Mouse (Mus musculus) limb, embryonic 10.5 days (tissue): ENCODE data around the gene Stip1. TPM values are rescaled to one million over a fixed set of nuclear protein-coding genes. Genes with fewer than 3 reads are reported as not detected.

Source experiments
- DNase-seq: peaks from one replicate; pipeline ENCODE4 v3.0.0-alpha.2; 2017; ENCODE audit warnings: low spot score
- H3K27ac ChIP-seq: fragments of 300-500 bp; sonication (generic); 2 replicates; pipeline ENCODE4 v1.5.1; 2016; ENCODE audit warnings: mild to moderate bottlenecking
- H3K27me3 ChIP-seq: fragments of 300-500 bp; sonication (generic); 2 replicates; pipeline ENCODE4 v1.6.1; 2016; ENCODE audit warnings: low read depth, mild to moderate bottlenecking; ENCODE audit not compliant: poor library complexity, severe bottlenecking
- H3K36me3 ChIP-seq: fragments of 300-500 bp; sonication (generic); 2 replicates; pipeline ENCODE4 v1.6.1; 2016; ENCODE audit warnings: mild to moderate bottlenecking, moderate library complexity
- H3K4me1 ChIP-seq: fragments of 300-500 bp; sonication (generic); 2 replicates; pipeline ENCODE4 v1.6.1; 2016
- H3K4me3 ChIP-seq: fragments of 300-500 bp; sonication (generic); 2 replicates; pipeline ENCODE4 v1.5.1; 2016; ENCODE audit warnings: mild to moderate bottlenecking, moderate library complexity
- H3K9me3 ChIP-seq: fragments of 300-500 bp; sonication (generic); replicated peaks from 2 replicates; pipeline ENCODE4 v1.6.1; 2016; ENCODE audit warnings: mild to moderate bottlenecking
- WGBS: fragments of 180-500 bp; shearing (Covaris S2); methylation state at CpG from one replicate; pipeline ENCODE4 v1.1.7; 2016; 5-methylcytosine and 5-hydroxymethylcytosine counted together
- polyA plus RNA-seq: library from polyadenylated mRNA; unstranded; fragments of >200 nt; fragmentation: Nextera tagmentation; extraction: Ambion mirVana; gene quantifications from 2 replicates; pipeline ENCODE4 v1.2.1, GENCODE M21; 2016

Gene Stip1
- polyA plus RNA-seq, 1 experiment from 2014 or later: 455 TPM

DNA sequence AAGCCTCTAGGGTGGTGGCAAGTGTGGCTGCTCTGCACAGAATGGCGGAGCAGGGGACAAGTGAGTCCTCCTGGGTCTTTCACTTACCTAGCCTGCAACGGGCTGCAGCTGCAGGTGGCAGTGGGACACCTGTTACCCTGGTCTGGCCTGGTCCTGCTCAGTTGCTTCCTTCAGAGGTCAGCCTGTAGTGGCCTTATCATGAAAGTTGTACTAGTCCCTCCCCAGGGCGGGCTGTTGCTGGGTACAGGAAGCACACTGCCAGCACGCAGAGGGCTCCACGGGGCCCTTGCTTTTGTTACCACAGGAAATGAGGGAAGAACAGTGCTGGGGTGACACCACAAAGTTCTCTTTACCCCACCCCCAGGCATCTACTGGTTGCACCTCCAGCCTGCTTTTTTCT lies 20.6 kb downstream of the Stip1 start, which contains the start of gene Fermt3:
Gene Fermt3 (minus strand): TSS at position 279 of the 400 bp plus-strand sequence.
- DNase-seq: no peak
- no peaks in the 10 kb centered on the region for H3K4me1 ChIP-seq
- H3K27me3 ChIP-seq: no peaks in the 10 kb centered on the region
- no peak within 1 kb of the TSS for H3K27ac ChIP-seq
- H3K4me3 ChIP-seq: no peak within 1 kb of the TSS
- WGBS: 84% methylated on average over 5 of the region's 5 CpGs
- H3K36me3 ChIP-seq: peaks cover 88% of the 10 kb centered on the region
- no peaks in the 10 kb centered on the region for H3K9me3 ChIP-seq

DNA sequence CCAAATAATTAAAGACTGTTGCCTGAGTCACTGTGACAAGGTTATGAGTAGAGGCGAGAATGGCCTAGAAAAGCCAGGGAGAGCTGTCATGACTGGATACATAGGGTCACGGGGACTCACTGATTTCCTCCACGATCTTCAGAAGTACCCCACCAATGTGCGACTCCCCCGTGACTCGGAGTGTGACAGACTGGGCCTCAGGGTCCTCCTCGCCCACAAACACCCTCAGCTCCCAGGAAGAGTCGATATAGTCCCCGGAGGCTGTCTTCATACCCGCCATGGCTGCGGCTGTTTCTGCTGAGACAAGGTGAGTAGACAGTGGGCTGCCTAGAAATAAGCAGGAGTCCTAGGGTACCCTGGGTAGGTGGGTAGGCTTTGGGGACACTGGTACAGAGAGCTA lies 21.2 kb downstream of the Stip1 start:
- WGBS: 94% methylated on average over 11 of the region's 11 CpGs
- Histone ChIP-seq H3K27me3 (no peaks in the 10 kb centered on the region), H3K9me3 (no peaks in the 10 kb centered on the region), H3K36me3 (peaks cover 88% of the 10 kb centered on the region), H3K4me1 (no peaks in the 10 kb centered on the region), H3K4me3 (no peak overlapping the region), H3K27ac (no peak overlapping the region)
- no peak for DNase-seq

DNA sequence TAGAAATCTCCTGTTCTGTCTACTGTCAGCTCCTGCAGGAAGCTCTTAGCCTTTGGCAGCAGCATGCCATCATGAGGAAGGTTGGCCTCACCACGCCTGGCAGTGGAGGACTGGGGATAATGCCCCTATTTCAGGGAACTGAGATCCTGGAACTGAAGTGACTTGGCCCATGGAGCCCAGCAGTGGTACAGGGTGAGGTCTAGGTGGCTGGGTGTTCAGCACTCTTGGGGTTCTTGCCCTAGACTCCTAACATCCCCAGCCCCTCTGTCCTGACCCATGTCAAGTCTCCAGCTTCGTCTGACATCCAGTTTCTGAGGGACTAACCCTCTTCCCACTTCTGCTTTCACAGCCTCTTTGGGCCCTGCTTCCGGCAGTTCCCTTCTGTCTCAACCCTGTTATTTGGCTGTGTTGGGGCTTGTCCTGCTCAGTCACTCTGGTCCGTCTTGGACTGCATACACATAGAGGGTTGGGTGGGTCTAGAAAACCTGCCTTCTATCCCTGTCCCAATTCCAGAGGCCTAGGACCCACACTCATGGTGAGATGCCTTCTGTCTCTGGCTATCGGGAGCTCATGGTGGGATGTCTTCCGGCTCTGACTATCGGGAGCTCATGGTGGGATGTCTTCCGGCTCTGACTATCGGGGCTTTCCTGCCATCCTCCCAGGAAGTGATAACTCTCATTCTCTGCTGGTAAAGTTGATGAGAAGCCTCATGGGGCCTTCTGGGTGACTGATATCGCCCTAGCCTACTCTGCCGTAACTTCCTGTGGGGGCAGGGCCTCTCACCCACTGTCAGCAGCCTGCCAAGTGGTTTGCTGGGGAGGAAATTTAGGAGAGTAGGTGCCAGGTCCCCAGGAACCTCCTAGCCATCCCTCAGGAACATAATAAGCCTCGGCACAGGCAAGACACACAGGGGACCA lies 22.0 kb downstream of the Stip1 start:
- 77% methylated on average over 12 of the region's 12 CpGs for WGBS
- DNase-seq: no peak
- no peak overlapping the region; the same call in 1 of the 2 replicates for H3K4me3 ChIP-seq
- H3K4me1 ChIP-seq: no peaks in the 10 kb centered on the region
- no peaks in the 10 kb centered on the region for H3K9me3 ChIP-seq
- H3K36me3 ChIP-seq: peaks cover 84% of the 10 kb centered on the region
- H3K27me3 ChIP-seq: no peaks in the 10 kb centered on the region
- 0 out of 2 replicates have a peak overlapping the region, but pooled peaks have one; percentile 27 for H3K27ac ChIP-seq

DNA sequence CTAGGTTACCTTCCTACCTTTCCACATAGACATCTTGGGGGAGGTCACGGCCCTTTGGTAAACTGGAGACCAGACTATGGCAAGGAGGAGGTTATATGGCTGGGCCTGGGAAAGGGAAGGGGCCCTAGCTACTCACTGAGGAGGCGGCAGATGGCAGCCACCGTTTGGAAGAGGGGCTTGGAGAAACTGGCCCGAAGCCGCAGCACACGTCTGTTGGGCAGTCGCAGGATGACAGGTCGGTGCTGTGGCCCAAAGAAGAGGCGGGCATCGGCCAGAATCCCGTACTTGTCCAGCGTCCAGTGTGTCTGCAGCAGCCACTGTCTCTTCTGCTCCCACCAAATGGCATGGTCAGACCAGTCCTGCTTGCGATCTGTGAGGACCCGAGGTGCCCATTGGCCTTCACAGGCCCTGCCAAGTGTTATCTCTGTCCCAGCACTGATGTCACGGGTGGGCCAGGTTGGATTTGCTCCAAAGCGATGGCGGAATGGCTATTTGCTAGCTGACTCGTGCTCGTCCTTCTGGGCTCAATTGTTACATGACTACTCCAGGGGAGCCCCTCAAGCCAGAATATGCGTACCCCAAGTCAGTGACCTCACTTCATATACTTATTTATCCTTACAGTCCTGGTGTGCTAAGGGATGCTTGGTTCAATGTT lies 25.2 kb downstream of the Stip1 start:
- H3K36me3 ChIP-seq: peaks cover 58% of the 10 kb centered on the region
- no peaks in the 10 kb centered on the region for H3K9me3 ChIP-seq
- WGBS: 90% methylated on average over 20 of the region's 20 CpGs
- H3K4me1 ChIP-seq: no peaks in the 10 kb centered on the region
- H3K4me3 ChIP-seq: no peak overlapping the region
- no peak overlapping the region for H3K27ac ChIP-seq
- no peaks in the 10 kb centered on the region for H3K27me3 ChIP-seq
- no peak for DNase-seq

DNA sequence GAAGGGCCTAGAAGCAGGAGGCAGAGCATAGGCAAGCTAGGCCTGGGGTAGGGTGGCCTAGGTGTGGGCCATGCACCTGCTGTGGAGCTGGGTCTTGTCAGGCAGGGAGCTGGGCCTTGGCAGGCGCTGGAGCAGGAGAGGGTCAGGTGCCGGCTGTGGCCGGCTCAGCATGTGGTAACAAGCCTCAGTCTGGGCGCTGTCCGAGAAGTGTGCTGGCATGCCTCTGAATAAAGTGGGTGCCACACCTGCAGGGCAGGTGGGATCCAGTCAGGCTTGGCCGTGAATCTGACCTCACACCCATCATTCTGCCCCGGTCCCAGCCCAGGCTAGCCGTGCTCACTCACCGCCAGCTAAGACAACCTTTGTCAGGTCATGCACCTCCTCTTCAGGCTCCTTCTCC lies 25.8 kb downstream of the Stip1 start:
- Histone ChIP-seq H3K27me3 (no peaks in the 10 kb centered on the region), H3K9me3 (no peaks in the 10 kb centered on the region), H3K27ac (no peak overlapping the region), H3K36me3 (peaks cover 52% of the 10 kb centered on the region), H3K4me1 (no peaks in the 10 kb centered on the region), H3K4me3 (no peak overlapping the region)
- 88% methylated on average over 9 of the region's 9 CpGs for WGBS
- DNase-seq: no peak

DNA sequence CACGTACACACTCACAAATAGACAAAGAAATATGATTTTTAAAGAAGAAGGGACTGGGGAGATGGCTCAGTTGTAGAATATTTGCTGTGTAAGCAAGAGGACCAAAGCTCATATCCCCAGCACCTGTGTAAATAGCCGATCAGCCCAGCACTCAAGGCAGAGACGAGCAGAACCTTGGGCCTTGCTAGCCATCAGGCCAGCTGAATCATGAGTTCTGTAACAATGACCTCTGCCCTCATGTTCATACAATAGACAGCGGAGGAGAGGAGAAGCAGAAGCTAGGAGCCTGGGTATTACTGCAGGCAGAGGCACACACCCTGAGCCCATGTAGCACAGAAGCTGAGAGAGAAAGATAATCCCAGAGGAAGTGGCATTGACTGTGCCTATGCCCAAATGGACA lies 27.3 kb downstream of the Stip1 start:
- Histone ChIP-seq H3K4me1 (no peaks in the 10 kb centered on the region), H3K27ac (no peak overlapping the region), H3K27me3 (no peaks in the 10 kb centered on the region), H3K36me3 (peaks cover 36% of the 10 kb centered on the region), H3K4me3 (no peak overlapping the region), H3K9me3 (no peaks in the 10 kb centered on the region)
- 88% methylated on average over 4 of the region's 4 CpGs for WGBS
- DNase-seq: no peak

DNA sequence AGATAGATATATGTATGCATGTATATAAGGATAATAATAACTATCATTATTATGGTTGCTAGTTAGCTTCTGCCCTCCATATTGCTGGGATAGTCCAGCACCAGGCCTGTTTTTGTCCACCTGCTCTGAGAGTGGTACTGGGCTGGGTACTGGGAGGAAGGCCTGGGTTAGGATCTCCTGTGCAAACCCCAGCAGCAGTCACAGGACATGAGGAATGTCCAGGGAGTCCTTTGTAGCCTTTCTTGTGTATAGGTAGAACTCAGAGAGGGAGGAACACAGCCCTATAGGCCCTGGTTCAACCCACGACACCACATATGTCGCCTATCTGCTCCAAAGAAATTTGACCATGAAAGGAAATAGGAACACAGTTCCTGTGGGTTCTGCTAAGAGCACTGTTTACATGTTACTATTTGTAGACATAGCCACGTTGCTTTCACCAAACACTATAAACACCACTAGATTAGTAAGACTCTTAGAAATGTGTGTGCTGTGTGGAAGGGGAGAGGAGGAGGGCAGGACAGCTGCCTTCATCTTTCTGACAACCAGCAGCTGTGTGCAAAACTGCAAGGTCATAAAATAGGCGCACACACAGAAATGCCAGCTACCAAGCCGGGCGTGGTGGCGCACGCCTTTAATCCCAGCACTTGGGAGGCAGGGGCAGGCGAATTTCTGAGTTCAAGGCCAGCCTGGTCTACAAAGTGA lies 32.7 kb downstream of the Stip1 start:
- Histone ChIP-seq H3K4me3 (no peak overlapping the region), H3K4me1 (no peaks in the 10 kb centered on the region), H3K36me3 (0 out of 2 replicates have a peak, but pooled peaks cover 16% of the 10 kb centered on the region), H3K27ac (no peak overlapping the region), H3K9me3 (no peaks in the 10 kb centered on the region), H3K27me3 (no peaks in the 10 kb centered on the region)
- DNase-seq: no peak
- 87% methylated on average over 9 of the region's 9 CpGs for WGBS

DNA sequence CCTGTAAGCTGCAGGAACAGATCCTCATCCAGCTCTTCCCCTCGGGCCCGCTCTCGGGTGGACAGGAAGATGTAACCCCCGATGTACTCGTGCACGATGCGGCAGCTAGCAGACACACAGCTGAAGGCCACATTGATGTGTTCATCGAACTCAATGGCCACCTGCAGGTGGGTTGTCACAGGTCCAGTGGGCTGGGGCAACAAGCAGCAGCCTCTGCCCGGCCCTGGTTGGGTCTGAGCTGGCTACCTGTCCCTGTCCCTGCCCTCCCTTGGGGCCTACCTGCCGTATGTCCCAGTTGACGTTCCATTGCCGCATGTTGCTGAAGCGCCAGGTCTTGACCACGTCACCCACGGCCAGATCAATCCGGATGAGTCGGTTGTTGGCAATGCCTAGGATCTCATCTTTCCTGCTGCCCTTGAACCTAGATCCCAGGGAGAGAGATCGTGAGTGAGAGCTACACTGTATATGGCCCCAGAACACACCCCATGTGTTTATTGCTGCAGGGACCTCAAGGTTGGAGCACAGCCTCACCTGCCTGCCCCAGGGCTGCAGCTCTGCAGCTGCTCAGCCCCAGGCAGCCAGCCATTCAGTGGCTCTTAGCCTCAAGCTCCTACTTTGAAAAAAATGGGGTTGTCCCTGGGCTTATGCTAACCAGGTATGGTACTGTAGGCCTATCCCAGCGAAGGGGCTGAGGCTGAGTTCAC lies 40.3 kb downstream of the Stip1 start:
- no peak overlapping the region for H3K4me3 ChIP-seq
- peaks cover 47% of the 10 kb centered on the region for H3K36me3 ChIP-seq
- H3K27ac ChIP-seq: no peak overlapping the region
- DNase-seq: no peak
- H3K4me1 ChIP-seq: peaks cover 24% of the 10 kb centered on the region
- H3K27me3 ChIP-seq: no peaks in the 10 kb centered on the region
- WGBS: 93% methylated on average over 19 of the region's 19 CpGs
- no peaks in the 10 kb centered on the region for H3K9me3 ChIP-seq

DNA sequence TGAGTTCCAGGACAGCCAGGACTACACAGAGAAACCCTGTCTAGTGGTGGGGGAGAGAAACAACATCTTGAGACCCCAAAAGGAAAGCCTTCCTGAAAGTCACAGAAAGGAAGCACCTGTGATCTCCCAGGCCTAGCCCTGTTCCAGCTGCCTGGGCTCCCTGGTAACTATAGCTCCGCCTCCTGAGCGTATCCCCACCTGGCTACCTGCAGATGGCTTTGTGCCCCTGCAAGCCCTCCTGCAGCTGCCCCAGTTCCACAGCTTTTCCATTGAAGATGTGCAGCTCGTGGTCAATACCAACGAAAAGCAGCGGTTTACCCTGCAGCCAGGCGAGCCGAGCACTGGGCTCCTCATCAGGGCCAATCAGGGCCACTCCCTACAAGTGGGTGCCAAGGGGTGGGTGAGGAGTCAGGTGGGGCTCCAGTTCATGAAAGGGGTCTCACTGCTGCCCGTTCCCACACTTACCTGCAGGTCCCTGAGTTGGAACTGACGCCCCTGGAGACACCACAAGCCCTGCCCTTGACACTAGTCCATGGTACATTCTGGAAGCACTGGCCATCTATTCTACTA lies 42.0 kb downstream of the Stip1 start:
- no peaks in the 10 kb centered on the region for H3K9me3 ChIP-seq
- H3K27ac ChIP-seq: no peak overlapping the region
- H3K36me3 ChIP-seq: peaks cover 44% of the 10 kb centered on the region
- WGBS: 82% methylated on average over 9 of the region's 9 CpGs
- DNase-seq: no peak
- no peak overlapping the region for H3K4me3 ChIP-seq
- no peaks in the 10 kb centered on the region for H3K27me3 ChIP-seq
- H3K4me1 ChIP-seq: peaks cover 37% of the 10 kb centered on the region

DNA sequence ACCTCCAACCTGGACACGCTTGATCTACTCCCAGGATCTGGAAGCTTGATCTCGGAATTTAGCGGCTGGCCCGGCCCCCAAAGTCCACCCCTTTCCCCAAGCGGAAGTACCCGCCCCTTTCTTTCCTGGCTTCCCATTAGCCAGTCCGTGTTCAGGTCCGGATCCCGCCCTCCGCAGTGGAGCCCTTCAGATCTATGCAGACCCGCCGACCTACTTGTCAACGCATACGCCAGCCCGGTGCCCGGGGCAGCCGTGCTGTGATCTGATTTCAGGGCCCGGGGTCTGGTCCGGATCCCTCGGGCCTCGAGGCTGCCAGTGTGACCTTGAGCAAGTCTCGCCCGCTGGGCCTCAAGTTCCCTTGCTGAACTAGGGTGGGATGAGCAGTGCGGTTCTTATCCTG lies 43.8 kb downstream of the Stip1 start, which contains the start of the genes Nudt22 and Trpt1:
Gene Nudt22 (minus strand): TSS at position 112 of the 400 bp plus-strand sequence.
Gene Trpt1 (plus strand): TSS at position 126 of the 400 bp plus-strand sequence.
- peak within 1 kb of the TSS; percentile 81 for H3K27ac ChIP-seq
- H3K4me3 ChIP-seq: peak within 1 kb of the TSS; percentile 60
- no peaks in the 10 kb centered on the region for H3K9me3 ChIP-seq
- H3K27me3 ChIP-seq: no peaks in the 10 kb centered on the region
- DNase-seq: peak; percentile 91
- H3K36me3 ChIP-seq: peaks cover 27% of the 10 kb centered on the region
- WGBS: under 1% methylated on average over 24 of the region's 24 CpGs
- peaks cover 46% of the 10 kb centered on the region for H3K4me1 ChIP-seq

DNA sequence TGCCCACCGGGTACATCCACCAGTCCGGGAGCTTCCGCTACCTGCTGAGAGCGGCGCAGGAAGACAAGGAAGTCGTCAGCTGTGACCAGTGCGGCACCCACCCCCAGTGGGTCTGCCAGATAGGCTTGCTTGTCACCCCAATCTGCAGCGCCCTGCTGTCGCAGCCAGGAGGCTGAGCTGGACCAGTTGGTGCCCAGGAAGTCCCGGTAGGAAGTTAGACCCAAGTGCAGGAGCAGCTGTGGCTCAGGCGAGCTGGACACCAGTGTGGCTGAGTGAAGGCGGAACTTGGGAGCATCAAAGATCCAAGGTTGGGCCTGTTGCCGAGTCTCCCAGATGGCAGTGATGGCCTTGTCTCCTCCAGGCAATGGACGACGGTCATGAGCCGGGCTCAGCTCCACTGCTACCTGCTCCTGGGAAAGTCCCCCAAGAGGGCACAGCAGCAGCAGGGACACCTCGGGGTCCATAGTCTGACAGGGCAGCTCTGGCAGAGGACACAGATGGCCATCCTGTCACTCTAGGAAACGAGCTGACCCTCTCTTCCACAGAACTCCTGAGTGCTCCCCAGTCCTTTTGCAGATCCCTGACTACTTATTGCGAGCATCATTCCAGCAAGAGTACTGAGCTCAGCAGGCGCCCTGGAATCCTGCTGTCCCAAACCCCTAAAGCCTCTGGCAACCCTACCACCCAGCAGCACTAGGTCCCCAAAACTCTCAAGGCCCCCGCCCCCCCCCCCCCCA lies 44.3 kb downstream of the Stip1 start:
- no peak for DNase-seq
- H3K27ac ChIP-seq: peak overlapping the region; percentile 81
- peaks cover 46% of the 10 kb centered on the region for H3K4me1 ChIP-seq
- peaks cover 26% of the 10 kb centered on the region for H3K36me3 ChIP-seq
- H3K9me3 ChIP-seq: no peaks in the 10 kb centered on the region
- H3K27me3 ChIP-seq: no peaks in the 10 kb centered on the region
- WGBS: 55% methylated on average over 21 of the region's 21 CpGs
- H3K4me3 ChIP-seq: peak overlapping the region; percentile 60
